Mouse (Mus musculus) embryonic fibroblast, embryonic 13.5 days (primary cell): Measurements from ENCODE around the gene D630039A03Rik.

ENCODE experiments used
- CTCF ChIP-seq: IDR thresholded peaks from 2 replicates; pipeline ENCODE4 v1.5.1; 2011; ENCODE audit warnings: mild to moderate bottlenecking, control low read depth, low read length, moderate library complexity, borderline replicate concordance; ENCODE audit not compliant: insufficient read depth
- POLR2A ChIP-seq: IDR thresholded peaks from 2 replicates; pipeline ENCODE4 v1.6.1; 2011; ENCODE audit warnings: low read depth, mild to moderate bottlenecking, control low read depth, low read length, moderate library complexity

DNA sequence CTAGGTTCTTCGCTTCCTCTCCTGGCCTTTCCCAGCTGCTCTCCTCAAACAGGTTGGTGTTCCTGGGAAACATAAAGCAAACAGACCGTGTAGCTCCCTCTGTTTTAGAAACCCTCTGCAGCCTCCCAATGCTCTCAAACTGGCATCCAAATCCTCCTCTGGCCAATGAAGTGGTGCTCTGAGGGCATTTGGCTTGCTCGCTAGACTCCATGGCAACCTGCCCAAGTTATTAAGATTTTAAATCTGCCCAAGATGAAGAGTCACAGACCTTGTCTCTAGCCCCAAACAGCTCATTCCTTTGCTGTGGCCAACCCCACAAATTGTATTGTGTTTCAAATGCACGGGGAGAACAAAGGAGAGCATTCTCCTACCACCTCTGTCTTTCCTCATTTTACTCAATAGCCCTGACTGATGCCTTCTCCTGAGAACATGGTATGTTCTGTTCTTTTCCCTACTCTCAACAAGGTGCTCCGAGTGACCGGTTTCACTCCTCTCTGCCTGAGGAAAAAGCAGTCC, 8.5 kb upstream of the D630039A03Rik start:
- no peak for TF ChIP-seq POLR2A
- no peak for TF ChIP-seq CTCF
